Mouse (Mus musculus): Measurements from ENCODE around the gene Tlcd2.

The Tlcd2 gene

DNA sequence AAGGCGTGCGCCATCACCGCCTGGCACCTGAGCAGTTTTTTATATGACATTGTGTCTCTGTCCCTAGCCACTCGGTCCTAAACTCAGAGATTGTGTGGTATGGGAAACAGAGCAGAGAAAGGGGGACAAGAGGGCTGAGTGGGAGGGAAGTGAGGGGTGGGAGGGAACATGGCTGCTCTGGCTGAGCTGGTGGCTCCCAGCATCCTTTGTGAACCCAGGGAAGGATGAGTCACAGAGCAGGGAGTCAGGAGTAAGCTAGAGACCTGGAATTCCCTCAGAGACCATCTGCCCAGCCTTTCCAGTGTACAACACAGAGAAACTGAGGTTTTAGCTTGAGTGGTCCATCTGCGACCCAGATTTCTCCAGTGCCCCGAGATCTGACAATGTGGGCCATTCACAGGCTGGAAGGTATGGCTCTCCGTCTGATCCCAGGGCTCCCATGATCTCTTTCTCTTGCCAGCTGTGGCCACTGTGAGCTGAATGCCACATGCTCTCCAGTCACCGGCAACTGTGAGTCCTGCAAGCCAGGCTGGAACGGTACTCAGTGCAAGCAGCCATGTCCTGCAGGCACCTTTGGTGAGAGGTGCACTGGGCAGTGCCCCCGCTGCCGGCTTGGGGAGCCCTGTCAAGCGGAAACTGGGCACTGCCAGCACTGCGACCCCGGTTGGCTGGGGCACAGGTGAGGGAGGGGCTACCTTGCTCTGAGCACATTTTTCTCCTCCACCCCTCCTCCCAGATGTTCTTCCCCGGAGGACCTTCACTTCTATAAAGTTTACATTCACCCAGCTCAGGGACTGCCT lies 58.5 kb downstream of the Tlcd2 start:
- DNase-seq (ENCODE audit: low read depth, low spot score) = no peak

Data from c-Kit-negative CD71-positive TER-119-positive erythroid progenitor cells, embryonic 14.5 days (primary cell).